Mouse (Mus musculus) hindlimb bud, embryonic 11.5 days (tissue): ENCODE results near the gene Inpp5e.
A peak's percentile ranks its signal among the peaks of the same experiment; 100 is the strongest.
"Not testable (repeated sequence)": the region's sequence is repeated elsewhere in the genome, so short reads cannot be mapped to it uniquely, and the experiment has no call there.

ENCODE experiments used
- DNase-seq: peaks from one replicate; pipeline ENCODE4 v3.0.0-alpha.2; 2012; ENCODE audit warnings: low read depth, low spot score; ENCODE audit errors: extremely low spot score

The Inpp5e gene

GRCm38 (mm10) chr2:26421969-26422368 is 13.0 kb upstream of the Inpp5e start:
- no peak for DNase-seq

- no peak for DNase-seq
Measured at GRCm38 (mm10) chr2:26418120-26418519, 9.1 kb upstream of the Inpp5e start.

GRCm38 (mm10) chr2:26417066-26417465 is 8.1 kb upstream of the Inpp5e start:
- DNase-seq, result no peak

GRCm38 (mm10) chr2:26410931-26411411 is 2.0 kb upstream of the Inpp5e start:
- DNase-seq, result no peak

- no peak for DNase-seq
Measured at GRCm38 (mm10) chr2:26410091-26410490, 1.1 kb upstream of the Inpp5e start.

GRCm38 (mm10) chr2:26409362-26409761 is 359 bp upstream of the Inpp5e start:
- DNase-seq, result no peak

GRCm38 (mm10) chr2:26403306-26403705 is 5.7 kb downstream of the Inpp5e start:
- DNase-seq, result no peak

GRCm38 (mm10) chr2:26402265-26402664 is 6.7 kb downstream of the Inpp5e start:
- DNase-seq, result no peak

GRCm38 (mm10) chr2:26401023-26401422 is 8.0 kb downstream of the Inpp5e start:
- DNase-seq, result no peak

GRCm38 (mm10) chr2:26400296-26400695 is 8.7 kb downstream of the Inpp5e start:
- no peak for DNase-seq

GRCm38 (mm10) chr2:26399647-26400046 is 9.4 kb downstream of the Inpp5e start:
- DNase-seq, result no peak

GRCm38 (mm10) chr2:26398978-26399377 is 10.0 kb downstream of the Inpp5e start:
- no peak for DNase-seq

GRCm38 (mm10) chr2:26391617-26392016 is 17.4 kb downstream of the Inpp5e start:
- DNase-seq, result no peak

GRCm38 (mm10) chr2:26390954-26391353 is 18.0 kb downstream of the Inpp5e start:
- no peak for DNase-seq

GRCm38 (mm10) chr2:26389154-26389690 is 19.8 kb downstream of the Inpp5e start, which contains the start of the genes Entr1 and Pmpca:
Entr1 (minus strand) TSS chr2:26389316.
Pmpca (plus strand) TSS chr2:26389339.
- no peak for DNase-seq

GRCm38 (mm10) chr2:26388682-26389153 is 20.3 kb downstream of the Inpp5e start:
- DNase-seq, result no peak

GRCm38 (mm10) chr2:26387713-26388112 is 21.3 kb downstream of the Inpp5e start:
- DNase-seq, result no peak

GRCm38 (mm10) chr2:26380871-26381270 is 28.1 kb downstream of the Inpp5e start:
- DNase-seq, result not testable (repeated sequence)

- peak; percentile 44 for DNase-seq
Measured at GRCm38 (mm10) chr2:26380131-26380771, 28.8 kb downstream of the Inpp5e start, which contains the start of gene Snapc4. Snapc4 (minus strand) TSS chr2:26380653.

GRCm38 (mm10) chr2:26372396-26372795 is 36.6 kb downstream of the Inpp5e start:
- no peak for DNase-seq

- no peak for DNase-seq
Measured at GRCm38 (mm10) chr2:26368572-26368971, 40.4 kb downstream of the Inpp5e start.

- DNase-seq, result no peak
Measured at GRCm38 (mm10) chr2:26367911-26368310, 41.1 kb downstream of the Inpp5e start.
